Mouse (Mus musculus): ENCODE measurements at regions not wholly inside any gene's neighbourhood (a gene's known extent, or its start where the extent isn't known, plus 50 kb on each side); places are given as distances from the start of the nearest gene placed in this dataset.

DNA sequence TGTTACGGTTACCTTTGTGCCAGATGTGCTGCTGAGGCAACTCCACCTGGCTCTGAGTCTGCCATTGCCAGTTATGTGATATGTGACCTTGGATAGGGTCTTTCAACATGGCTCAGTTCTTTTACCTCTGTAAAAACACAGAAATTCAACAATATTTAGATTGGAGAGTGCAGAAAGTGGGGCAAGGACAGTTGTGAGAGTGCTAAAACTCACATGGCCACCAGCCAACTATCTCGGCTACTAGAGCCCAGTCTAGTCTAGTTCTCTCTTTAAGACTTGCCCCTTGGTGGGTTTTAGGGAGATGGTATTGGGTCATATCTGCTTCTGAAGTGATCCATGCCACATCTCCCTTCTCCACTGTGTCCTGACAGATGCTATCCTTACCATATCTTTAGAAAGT lies 233.0 kb downstream of the Phf14 start:
- Histone ChIP-seq H3K4me1 (replicated peaks; ENCODE audit: insufficient read depth, low read length) (no peaks in the 10 kb centered on the region), H3K9me3 (replicated peaks; ENCODE audit: low read length) (no peaks in the 10 kb centered on the region), H3K27ac (no peak overlapping the region), H3K27me3 (ENCODE audit: insufficient read depth, low read length) (no peaks in the 10 kb centered on the region), H3K36me3 (ENCODE audit: insufficient read depth, low read length) (no peaks in the 10 kb centered on the region), H3K9ac (ENCODE audit: low read depth, low read length) (no peak overlapping the region), H3K4me3 (replicated peaks; ENCODE audit: low read depth, low read length) (no peak overlapping the region), H3K4me2 (ENCODE audit: low read length) (no peak overlapping the region)
- no peak for TF ChIP-seq CTCF (IDR thresholded peaks at IDR 0.05; ENCODE audit: low read depth)
- DNase-seq (ENCODE audit: low spot score) = no peak
- 81% methylated on average over 2 of the region's 2 CpGs for WGBS
- ATAC-seq (replicated peaks; ENCODE audit: low FRiP score, low read depth) = no peak

DNA sequence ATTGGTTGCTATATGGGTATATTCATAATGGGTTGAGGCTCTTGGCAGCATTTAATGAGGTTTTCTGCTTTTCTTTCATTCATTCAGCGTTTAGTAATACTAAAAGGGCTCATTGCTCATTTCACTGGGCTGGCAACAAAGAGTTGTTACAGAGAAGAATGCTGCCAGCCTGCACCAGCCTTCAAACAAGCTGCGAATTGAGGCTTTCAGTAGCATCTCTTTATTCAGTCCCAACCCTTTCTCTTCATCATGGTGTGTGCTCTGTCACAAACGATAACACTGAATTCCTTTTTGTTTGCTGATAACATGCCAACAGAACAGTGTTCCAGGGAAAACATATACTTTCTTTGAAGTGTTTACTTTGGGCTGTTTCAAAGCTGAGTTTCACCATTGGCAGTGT lies 237.6 kb downstream of the Phf14 start:
- no peak for TF ChIP-seq CTCF (IDR thresholded peaks at IDR 0.05; ENCODE audit: low read depth)
- H3K9me3 ChIP-seq (replicated peaks; ENCODE audit: low read length) = no peaks in the 10 kb centered on the region
- no peak overlapping the region for H3K4me3 ChIP-seq (replicated peaks; ENCODE audit: low read depth, low read length)
- 77% methylated on average over 3 of the region's 3 CpGs for WGBS
- H3K4me2 ChIP-seq (ENCODE audit: low read length) = no peak overlapping the region
- H3K9ac ChIP-seq (ENCODE audit: low read depth, low read length) = no peak overlapping the region
- no peaks in the 10 kb centered on the region for H3K4me1 ChIP-seq (replicated peaks; ENCODE audit: insufficient read depth, low read length)
- ATAC-seq (replicated peaks; ENCODE audit: low FRiP score, low read depth) (no peak), DNase-seq (ENCODE audit: low spot score) (no peak)
- H3K27me3 ChIP-seq (ENCODE audit: insufficient read depth, low read length) = no peaks in the 10 kb centered on the region
- H3K27ac ChIP-seq = no peak overlapping the region
- no peaks in the 10 kb centered on the region for H3K36me3 ChIP-seq (ENCODE audit: insufficient read depth, low read length)

GRCm38 (mm10) chr6:12150613-12151333 lies 243.2 kb downstream of the Phf14 start:
- H3K9me3 ChIP-seq (replicated peaks; ENCODE audit: low read length) = no peaks in the 10 kb centered on the region

GRCm38 (mm10) chr6:12163971-12164370 lies 256.4 kb downstream of the Phf14 start:
- TF ChIP-seq CTCF (IDR thresholded peaks at IDR 0.05; ENCODE audit: low read depth) = no peak
- no peak overlapping the region for H3K27ac ChIP-seq
- DNase-seq (ENCODE audit: low spot score) (no peak), ATAC-seq (replicated peaks; ENCODE audit: low FRiP score, low read depth) (no peak)
- H3K4me3 ChIP-seq (replicated peaks; ENCODE audit: low read depth, low read length) = no peak overlapping the region
- no peak overlapping the region for H3K9ac ChIP-seq (ENCODE audit: low read depth, low read length)
- no peak overlapping the region for H3K4me2 ChIP-seq (ENCODE audit: low read length)
- 89% methylated on average over 1 of the region's 1 CpGs for WGBS
- H3K27me3 ChIP-seq (ENCODE audit: insufficient read depth, low read length) = no peaks in the 10 kb centered on the region
- no peaks in the 10 kb centered on the region for H3K4me1 ChIP-seq (replicated peaks; ENCODE audit: insufficient read depth, low read length)
- H3K36me3 ChIP-seq (ENCODE audit: insufficient read depth, low read length) = no peaks in the 10 kb centered on the region
- no peaks in the 10 kb centered on the region for H3K9me3 ChIP-seq (replicated peaks; ENCODE audit: low read length)

More at GRCm38 (mm10) chr6:12150613-12151333, 243.2 kb downstream of the Phf14 start:
- Histone ChIP-seq H3K36me3 (ENCODE audit: insufficient read depth, low read length) (no peaks in the 10 kb centered on the region), H3K27ac (no peak overlapping the region), H3K4me3 (replicated peaks; ENCODE audit: low read depth, low read length) (no peak overlapping the region), H3K9ac (ENCODE audit: low read depth, low read length) (no peak overlapping the region), H3K4me1 (replicated peaks; ENCODE audit: insufficient read depth, low read length) (no peaks in the 10 kb centered on the region), H3K4me2 (ENCODE audit: low read length) (no peak overlapping the region), H3K27me3 (ENCODE audit: insufficient read depth, low read length) (no peaks in the 10 kb centered on the region)
- no peak for DNase-seq (ENCODE audit: low spot score)
- TF ChIP-seq CTCF (IDR thresholded peaks at IDR 0.05; ENCODE audit: low read depth) = no peak
- ATAC-seq (replicated peaks; ENCODE audit: low FRiP score, low read depth) = no peak
- 33% methylated on average over 3 of the region's 3 CpGs for WGBS

DNA sequence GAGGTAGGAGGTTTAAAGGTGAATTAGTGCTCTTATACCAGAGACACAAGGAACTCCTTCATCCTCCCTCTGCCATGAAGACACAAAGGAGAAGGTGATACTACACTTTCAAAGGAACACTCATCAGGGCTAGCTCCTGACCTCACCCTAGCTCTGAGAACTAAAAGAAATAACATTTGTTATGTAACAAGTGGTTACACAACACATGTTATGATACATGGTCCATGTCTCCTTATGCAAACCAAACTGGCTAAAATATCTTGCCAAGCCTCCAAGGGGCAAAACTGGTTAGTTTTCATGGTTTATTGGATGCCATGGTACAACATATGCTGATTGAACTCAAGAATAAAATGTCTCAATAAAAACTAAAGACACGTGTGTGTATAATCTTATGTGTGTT lies 260.9 kb downstream of the Phf14 start:
- Histone ChIP-seq H3K4me1 (replicated peaks; ENCODE audit: insufficient read depth, low read length) (no peaks in the 10 kb centered on the region), H3K36me3 (ENCODE audit: insufficient read depth, low read length) (no peaks in the 10 kb centered on the region), H3K4me2 (ENCODE audit: low read length) (no peak overlapping the region), H3K4me3 (replicated peaks; ENCODE audit: low read depth, low read length) (no peak overlapping the region), H3K9ac (ENCODE audit: low read depth, low read length) (no peak overlapping the region), H3K9me3 (replicated peaks; ENCODE audit: low read length) (no peaks in the 10 kb centered on the region), H3K27me3 (ENCODE audit: insufficient read depth, low read length) (no peaks in the 10 kb centered on the region), H3K27ac (no peak overlapping the region)
- TF ChIP-seq CTCF (IDR thresholded peaks at IDR 0.05; ENCODE audit: low read depth) = no peak
- no peak for ATAC-seq (replicated peaks; ENCODE audit: low FRiP score, low read depth)
- whole genome bisulfite sequencing = 81% methylated on average over 1 of the region's 1 CpGs
- no peak for DNase-seq (ENCODE audit: low spot score)

DNA sequence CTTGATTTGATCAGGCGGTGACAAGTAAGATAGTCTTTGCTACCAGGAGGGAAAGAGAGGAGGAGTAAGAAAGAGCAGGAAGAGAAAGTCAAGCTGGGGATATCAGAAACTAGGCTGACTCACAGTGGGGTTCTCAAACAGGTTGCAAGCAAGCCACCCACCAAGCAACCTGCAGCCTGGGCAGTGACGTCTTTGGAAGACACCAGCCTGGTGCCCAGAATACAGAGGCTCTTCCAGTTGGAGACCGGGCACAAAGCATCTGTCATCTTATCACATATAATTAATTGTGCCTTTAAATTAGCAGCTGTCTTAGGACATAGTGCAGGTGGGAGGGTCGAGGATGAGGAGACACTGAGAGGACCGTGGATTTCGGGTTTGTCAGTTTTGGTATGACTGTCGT lies 261.8 kb downstream of the Phf14 start:
- H3K4me1 ChIP-seq (replicated peaks; ENCODE audit: insufficient read depth, low read length) = no peaks in the 10 kb centered on the region
- no peak for ATAC-seq (replicated peaks; ENCODE audit: low FRiP score, low read depth)

DNA sequence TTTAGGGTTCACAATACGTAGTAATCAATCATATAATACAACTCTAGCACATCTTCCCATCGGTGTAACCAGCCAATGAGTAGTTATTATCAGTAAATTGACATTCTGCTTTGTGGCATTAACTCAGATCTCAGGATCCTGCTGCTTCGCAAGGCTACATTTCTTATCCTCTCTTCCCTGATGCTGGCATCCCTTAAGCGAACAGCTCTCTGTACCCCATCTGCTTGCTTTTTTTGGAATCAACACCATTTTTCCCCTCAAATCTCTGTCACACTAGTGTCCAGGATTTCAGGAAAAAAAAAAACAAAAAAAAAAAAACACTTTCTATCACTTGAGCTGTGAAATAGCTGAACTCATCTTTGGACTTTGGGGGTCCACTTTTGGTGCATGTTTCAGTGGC lies 263.1 kb downstream of the Phf14 start:
- Histone ChIP-seq H3K36me3 (ENCODE audit: insufficient read depth, low read length) (no peaks in the 10 kb centered on the region), H3K9ac (ENCODE audit: low read depth, low read length) (no peak overlapping the region), H3K4me3 (replicated peaks; ENCODE audit: low read depth, low read length) (no peak overlapping the region), H3K4me1 (replicated peaks; ENCODE audit: insufficient read depth, low read length) (no peaks in the 10 kb centered on the region), H3K27ac (no peak overlapping the region), H3K9me3 (replicated peaks; ENCODE audit: low read length) (no peaks in the 10 kb centered on the region), H3K27me3 (ENCODE audit: insufficient read depth, low read length) (no peaks in the 10 kb centered on the region), H3K4me2 (ENCODE audit: low read length) (no peak overlapping the region)
- ATAC-seq (replicated peaks; ENCODE audit: low FRiP score, low read depth) (no peak), DNase-seq (ENCODE audit: low spot score) (no peak)
- WGBS = 86% methylated on average over 4 of the region's 4 CpGs
- no peak for TF ChIP-seq CTCF (IDR thresholded peaks at IDR 0.05; ENCODE audit: low read depth)

More for the DNA sequence above, 261.8 kb downstream of the Phf14 start:
- H3K9me3 ChIP-seq (replicated peaks; ENCODE audit: low read length) = no peaks in the 10 kb centered on the region
- H3K27ac ChIP-seq = no peak overlapping the region
- WGBS = 65% methylated on average over 7 of the region's 7 CpGs
- no peak for TF ChIP-seq CTCF (IDR thresholded peaks at IDR 0.05; ENCODE audit: low read depth)
- no peak overlapping the region for H3K4me3 ChIP-seq (replicated peaks; ENCODE audit: low read depth, low read length)
- DNase-seq (ENCODE audit: low spot score) = no peak
- H3K36me3 ChIP-seq (ENCODE audit: insufficient read depth, low read length) = no peaks in the 10 kb centered on the region
- H3K9ac ChIP-seq (ENCODE audit: low read depth, low read length) = no peak overlapping the region
- H3K27me3 ChIP-seq (ENCODE audit: insufficient read depth, low read length) = no peaks in the 10 kb centered on the region
- no peak overlapping the region for H3K4me2 ChIP-seq (ENCODE audit: low read length)
